Mouse (Mus musculus): ENCODE data around the gene Steap2. TPM values are rescaled to one million over a fixed set of nuclear protein-coding genes. Genes with fewer than 3 reads are reported as not detected.

Steap2 gene
- polyA plus RNA-seq (2011; ENCODE audit: insufficient read length, low read depth, missing spikeins), result 63.5 and 68.2 TPM in 2 replicates

DNA sequence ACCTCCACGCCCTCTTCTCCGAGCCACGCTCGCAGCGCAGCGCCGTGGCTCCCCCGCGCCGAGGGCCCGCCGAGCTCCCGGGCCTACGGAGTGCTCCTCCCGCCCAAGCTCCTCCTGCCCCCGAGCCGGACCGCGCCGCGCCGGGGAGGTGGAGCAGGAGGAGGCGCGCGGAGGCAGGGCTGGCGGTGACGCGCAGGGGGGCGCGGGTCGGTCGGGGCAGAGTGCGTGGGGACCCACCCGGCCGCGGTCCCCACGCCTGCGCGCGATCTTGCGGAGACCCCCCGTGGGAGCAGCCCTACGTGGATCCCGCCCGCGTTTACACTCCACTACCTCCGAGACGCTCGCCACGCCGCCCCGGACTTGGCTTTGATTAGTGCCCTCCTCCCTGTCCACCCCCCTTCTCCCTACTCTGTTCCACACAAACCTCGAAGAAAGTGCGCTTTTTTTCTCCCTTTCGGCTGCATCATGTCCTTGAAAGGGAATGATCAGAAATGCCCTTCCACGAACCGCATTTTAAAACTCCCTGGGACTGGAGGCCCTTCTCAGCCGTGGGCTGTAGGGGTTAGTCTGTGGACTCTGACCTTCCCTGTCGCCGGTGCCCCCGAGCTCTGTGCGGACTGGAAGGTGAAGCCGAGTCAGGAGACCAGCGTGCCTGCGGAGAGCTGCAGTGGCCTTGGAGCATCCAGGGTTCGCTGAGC lies at the start of gene Steap2:
Steap2 (minus strand) TSS at position 623 of the 698 bp plus-strand sequence.
- Histone ChIP-seq H3K4me3 (ENCODE audit: insufficient read depth, low read length) (peak within 1 kb of the TSS; percentile 89), H3K27ac (ENCODE audit: insufficient read depth, low read length) (peak within 1 kb of the TSS; percentile 54), H3K4me1 (ENCODE audit: control insufficient read depth, insufficient read depth, low read length) (peaks cover 4% of the 10 kb centered on the region)
- TF ChIP-seq POLR2A (IDR thresholded peaks at IDR 0.05; ENCODE audit: low read depth, low read length), result peak; percentile 86
- no peak for TF ChIP-seq CTCF (IDR thresholded peaks at IDR 0.05; ENCODE audit: borderline replicate concordance, insufficient read depth, low read length)

DNA sequence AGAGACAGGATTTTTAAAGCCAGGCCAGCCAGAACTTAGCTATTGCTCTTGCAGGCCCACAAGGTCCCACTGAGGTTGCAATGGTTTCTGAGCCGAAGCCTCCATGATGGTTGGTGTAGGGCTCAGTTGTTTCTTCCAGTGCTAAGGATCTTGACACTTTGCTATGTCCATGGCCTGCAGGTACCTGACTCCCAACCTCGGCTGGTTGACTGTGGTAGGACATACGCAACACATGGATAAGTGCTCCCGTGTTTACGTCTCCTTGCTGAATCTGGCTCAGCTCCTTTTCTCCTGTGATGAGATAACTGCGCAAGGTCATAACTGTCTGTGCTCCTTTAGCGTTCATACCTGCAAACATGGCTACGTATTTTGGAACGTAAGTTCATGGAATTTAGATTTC lies 40.1 kb upstream of the Steap2 start:
- TF ChIP-seq POLR2A (IDR thresholded peaks at IDR 0.05; ENCODE audit: low read depth, low read length) (no peak), CTCF (IDR thresholded peaks at IDR 0.05; ENCODE audit: borderline replicate concordance, insufficient read depth, low read length) (no peak)

DNA sequence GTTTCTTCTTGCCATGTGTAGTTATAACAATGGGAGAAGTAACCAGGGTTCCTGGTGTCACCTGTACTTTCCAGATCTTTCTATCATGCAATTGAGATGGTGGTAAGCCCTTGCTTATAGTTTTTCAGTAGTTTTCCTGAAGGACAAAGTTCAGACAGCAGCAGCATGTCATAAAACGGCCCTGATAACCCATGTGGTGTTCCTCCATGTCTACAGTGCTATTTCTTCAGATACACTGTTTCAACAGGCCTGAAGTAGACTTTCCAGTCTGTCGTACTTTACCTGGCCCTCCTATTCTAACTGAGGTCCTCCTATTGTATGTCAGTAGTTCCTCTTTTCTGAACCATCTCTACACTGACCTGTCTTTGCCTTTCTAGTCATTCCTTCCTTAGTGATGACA lies 38.5 kb upstream of the Steap2 start:
- Histone ChIP-seq H3K4me3 (ENCODE audit: insufficient read depth, low read length) (no peak overlapping the region), H3K4me1 (ENCODE audit: control insufficient read depth, insufficient read depth, low read length) (no peaks in the 10 kb centered on the region), H3K27ac (ENCODE audit: insufficient read depth, low read length) (no peak overlapping the region)
- TF ChIP-seq CTCF (IDR thresholded peaks at IDR 0.05; ENCODE audit: borderline replicate concordance, insufficient read depth, low read length), result no peak
- no peak for TF ChIP-seq POLR2A (IDR thresholded peaks at IDR 0.05; ENCODE audit: low read depth, low read length)

More for the DNA sequence above, 40.1 kb upstream of the Steap2 start:
- H3K4me3 ChIP-seq (ENCODE audit: insufficient read depth, low read length), result no peak overlapping the region
- no peaks in the 10 kb centered on the region for H3K4me1 ChIP-seq (ENCODE audit: control insufficient read depth, insufficient read depth, low read length)
- no peak overlapping the region for H3K27ac ChIP-seq (ENCODE audit: insufficient read depth, low read length)

DNA sequence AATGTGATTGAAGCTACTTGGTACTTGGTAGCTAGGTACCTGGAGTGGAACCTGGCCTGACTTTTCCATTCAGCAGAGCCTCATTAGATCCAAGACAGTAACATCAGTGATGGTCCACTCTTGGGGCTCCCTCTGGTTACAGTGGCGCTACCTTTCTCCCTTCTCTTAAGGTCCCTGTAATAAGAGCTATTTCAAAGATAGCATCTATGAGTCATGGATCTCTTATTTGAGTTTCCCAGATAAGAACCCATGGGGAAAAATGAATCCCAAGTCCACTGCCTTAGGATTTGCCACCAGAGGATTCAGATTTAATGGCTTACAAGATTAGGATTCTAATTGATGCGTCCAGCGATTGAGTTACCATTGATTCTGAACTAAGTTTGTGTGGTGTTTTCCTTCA lies 37.8 kb upstream of the Steap2 start:
- Histone ChIP-seq H3K27ac (ENCODE audit: insufficient read depth, low read length) (no peak overlapping the region), H3K4me1 (ENCODE audit: control insufficient read depth, insufficient read depth, low read length) (no peaks in the 10 kb centered on the region), H3K4me3 (ENCODE audit: insufficient read depth, low read length) (no peak overlapping the region)
- TF ChIP-seq CTCF (IDR thresholded peaks at IDR 0.05; ENCODE audit: borderline replicate concordance, insufficient read depth, low read length) (no peak), POLR2A (IDR thresholded peaks at IDR 0.05; ENCODE audit: low read depth, low read length) (no peak)

DNA sequence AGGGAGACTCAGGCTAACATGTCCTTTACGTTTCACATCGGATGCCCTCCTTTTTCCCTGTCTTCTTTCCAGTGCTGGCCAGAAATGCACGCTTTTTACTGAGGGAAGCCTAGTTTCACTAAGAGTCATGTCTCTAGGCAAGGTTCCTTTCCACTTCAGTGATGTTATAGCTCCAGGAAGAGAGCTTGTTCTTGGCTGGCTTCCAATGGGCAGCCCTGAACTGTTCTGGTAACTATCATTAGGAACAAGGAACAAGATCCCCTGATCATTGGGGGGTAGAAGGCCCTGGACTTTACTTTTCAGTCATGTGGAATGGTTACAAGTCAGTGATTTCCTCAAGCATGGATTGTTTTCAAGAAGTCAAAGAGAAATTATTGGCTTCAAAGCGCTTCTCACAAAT lies 35.5 kb upstream of the Steap2 start:
- H3K4me3 ChIP-seq (ENCODE audit: insufficient read depth, low read length), result no peak overlapping the region
- no peaks in the 10 kb centered on the region for H3K4me1 ChIP-seq (ENCODE audit: control insufficient read depth, insufficient read depth, low read length)
- H3K27ac ChIP-seq (ENCODE audit: insufficient read depth, low read length), result no peak overlapping the region
- TF ChIP-seq POLR2A (IDR thresholded peaks at IDR 0.05; ENCODE audit: low read depth, low read length) (no peak), CTCF (IDR thresholded peaks at IDR 0.05; ENCODE audit: borderline replicate concordance, insufficient read depth, low read length) (no peak)

DNA sequence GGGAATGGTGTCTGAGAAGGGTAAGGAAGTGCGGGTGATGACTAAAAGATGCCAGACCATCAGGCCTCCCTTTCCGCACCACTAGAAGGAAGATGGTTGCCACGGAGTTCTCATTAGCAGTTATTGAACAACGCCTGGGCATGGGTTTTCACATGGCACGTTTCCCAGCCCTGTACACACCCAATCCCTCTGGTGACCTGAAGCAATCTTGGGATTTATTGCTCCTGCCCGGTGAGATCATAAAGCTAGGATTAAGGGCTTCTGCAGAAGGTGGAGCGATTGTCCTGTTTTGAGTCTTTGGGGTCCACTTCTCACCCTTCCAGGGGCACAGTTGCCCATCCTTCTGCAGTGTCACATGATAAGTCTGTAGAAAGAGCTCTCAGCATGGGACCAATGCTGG lies 27.8 kb upstream of the Steap2 start:
- TF ChIP-seq POLR2A (IDR thresholded peaks at IDR 0.05; ENCODE audit: low read depth, low read length) (no peak), CTCF (IDR thresholded peaks at IDR 0.05; ENCODE audit: borderline replicate concordance, insufficient read depth, low read length) (no peak)
- H3K4me3 ChIP-seq (ENCODE audit: insufficient read depth, low read length), result no peak overlapping the region
- H3K4me1 ChIP-seq (ENCODE audit: control insufficient read depth, insufficient read depth, low read length), result no peaks in the 10 kb centered on the region
- no peak overlapping the region for H3K27ac ChIP-seq (ENCODE audit: insufficient read depth, low read length)

DNA sequence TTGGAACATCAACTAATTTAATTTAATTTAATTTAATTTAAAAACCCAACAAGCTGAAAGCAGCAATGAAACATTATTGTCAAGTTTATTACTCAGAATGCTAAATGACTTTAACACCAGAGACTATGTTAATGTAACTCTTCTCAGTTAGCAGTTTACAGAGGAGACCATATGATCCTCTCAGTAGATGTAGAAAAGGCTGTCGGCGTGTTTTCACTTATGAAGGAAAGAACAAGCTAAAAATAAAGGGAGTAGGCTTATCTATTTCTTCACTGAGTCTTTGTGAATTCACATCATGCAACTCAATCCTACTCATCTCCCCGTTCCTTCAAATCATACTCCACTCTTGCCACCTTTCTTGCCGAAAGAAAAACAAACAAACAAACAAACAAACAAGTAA lies 16.7 kb upstream of the Steap2 start:
- TF ChIP-seq CTCF (IDR thresholded peaks at IDR 0.05; ENCODE audit: borderline replicate concordance, insufficient read depth, low read length) (no peak), POLR2A (IDR thresholded peaks at IDR 0.05; ENCODE audit: low read depth, low read length) (no peak)
- H3K4me3 ChIP-seq (ENCODE audit: insufficient read depth, low read length), result no peak overlapping the region
- H3K4me1 ChIP-seq (ENCODE audit: control insufficient read depth, insufficient read depth, low read length), result no peaks in the 10 kb centered on the region
- no peak overlapping the region for H3K27ac ChIP-seq (ENCODE audit: insufficient read depth, low read length)

DNA sequence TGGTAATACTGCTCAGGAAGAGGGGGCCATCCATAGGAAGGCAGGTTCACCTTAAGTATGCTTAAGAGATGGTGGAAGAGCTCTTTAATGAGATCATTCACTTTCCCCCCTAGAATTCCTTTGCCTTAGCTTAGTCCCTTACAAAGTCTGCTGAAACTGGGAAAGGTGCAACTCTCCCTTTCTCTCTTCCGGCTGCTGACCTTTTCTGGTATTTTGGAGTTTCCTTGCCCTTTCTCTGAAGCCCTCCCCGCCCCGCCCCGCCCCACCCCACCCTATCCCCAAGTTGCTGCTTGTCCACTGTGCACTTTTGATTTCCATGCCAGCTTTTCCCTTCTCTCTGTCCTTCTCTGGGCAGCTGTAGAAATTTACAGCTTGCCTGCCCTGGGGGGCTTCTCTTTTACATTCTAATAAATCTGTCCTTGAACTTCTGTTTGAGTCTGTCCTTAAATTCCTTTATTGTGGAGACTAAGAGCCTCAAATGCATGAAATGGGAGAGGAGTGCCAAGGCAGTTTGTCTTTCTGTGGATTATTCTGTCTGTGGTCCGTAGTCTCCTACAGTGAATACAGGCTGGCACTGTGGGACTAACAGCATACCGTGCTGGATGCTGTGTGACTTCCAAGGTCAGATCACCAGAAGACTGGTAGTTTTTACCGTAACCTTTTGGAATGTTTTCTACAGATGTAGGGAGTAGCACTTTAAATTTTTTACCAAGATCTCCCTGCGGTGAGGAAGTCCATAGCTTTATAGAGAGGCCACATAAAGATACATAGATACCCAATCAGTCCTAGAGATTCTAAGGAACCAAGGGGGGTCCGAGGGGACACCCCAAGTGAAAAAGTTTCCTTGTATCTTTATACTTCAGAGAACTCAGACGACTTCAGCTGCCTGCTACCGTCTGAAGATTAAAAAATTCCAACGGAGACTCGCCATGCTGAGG lies 13.2 kb upstream of the Steap2 start:
- TF ChIP-seq POLR2A (IDR thresholded peaks at IDR 0.05; ENCODE audit: low read depth, low read length) (no peak), CTCF (IDR thresholded peaks at IDR 0.05; ENCODE audit: borderline replicate concordance, insufficient read depth, low read length) (no peak)
- H3K4me1 ChIP-seq (ENCODE audit: control insufficient read depth, insufficient read depth, low read length), result no peaks in the 10 kb centered on the region
- H3K27ac ChIP-seq (ENCODE audit: insufficient read depth, low read length), result no peak overlapping the region
- no peak overlapping the region for H3K4me3 ChIP-seq (ENCODE audit: insufficient read depth, low read length)

DNA sequence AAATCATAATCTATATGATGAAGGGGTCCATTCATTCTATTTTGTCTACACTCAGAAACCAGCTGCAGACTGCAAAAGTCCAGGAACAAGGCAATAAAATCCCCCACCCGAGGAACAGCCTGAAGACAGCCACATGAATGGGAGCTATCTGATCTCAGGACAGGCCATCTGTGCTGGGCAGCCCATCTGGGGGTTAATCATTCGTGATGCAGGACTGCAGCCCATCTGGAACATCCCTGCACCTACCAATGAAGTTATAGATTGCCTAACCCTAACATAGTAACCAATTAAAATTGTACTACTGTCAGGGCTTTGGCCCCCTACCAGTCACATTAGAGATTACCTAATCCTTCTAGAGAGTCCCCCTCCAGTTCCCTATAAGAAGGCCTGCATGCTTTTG lies 10.6 kb upstream of the Steap2 start:
- no peaks in the 10 kb centered on the region for H3K4me1 ChIP-seq (ENCODE audit: control insufficient read depth, insufficient read depth, low read length)
- no peak overlapping the region for H3K4me3 ChIP-seq (ENCODE audit: insufficient read depth, low read length)
- no peak overlapping the region for H3K27ac ChIP-seq (ENCODE audit: insufficient read depth, low read length)
- TF ChIP-seq POLR2A (IDR thresholded peaks at IDR 0.05; ENCODE audit: low read depth, low read length), result no peak
- TF ChIP-seq CTCF (IDR thresholded peaks at IDR 0.05; ENCODE audit: borderline replicate concordance, insufficient read depth, low read length), result no peak

DNA sequence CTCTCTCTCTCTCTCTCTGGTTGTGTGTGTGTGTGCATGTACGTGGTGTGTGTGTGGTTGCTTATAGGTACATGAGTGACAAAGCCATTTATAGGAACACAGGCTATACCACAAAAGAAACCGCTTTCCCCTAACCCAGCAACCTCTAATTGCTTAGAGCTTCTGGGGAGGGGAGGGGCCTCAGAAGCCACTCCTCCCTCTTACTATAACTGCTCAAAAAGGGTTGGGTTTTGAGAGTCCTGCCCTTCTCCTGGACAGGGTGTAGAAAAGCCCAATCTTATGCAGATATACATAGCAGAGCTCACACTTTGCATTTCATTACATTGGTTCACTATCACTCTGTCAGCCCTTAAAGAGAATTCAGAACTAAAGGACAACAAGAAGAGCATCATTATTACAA lies 6.0 kb upstream of the Steap2 start:
- Histone ChIP-seq H3K27ac (ENCODE audit: insufficient read depth, low read length) (no peak overlapping the region), H3K4me3 (ENCODE audit: insufficient read depth, low read length) (no peak overlapping the region), H3K4me1 (ENCODE audit: control insufficient read depth, insufficient read depth, low read length) (no peaks in the 10 kb centered on the region)
- TF ChIP-seq POLR2A (IDR thresholded peaks at IDR 0.05; ENCODE audit: low read depth, low read length) (no peak), CTCF (IDR thresholded peaks at IDR 0.05; ENCODE audit: borderline replicate concordance, insufficient read depth, low read length) (no peak)
